In the genomic region with DNA sequence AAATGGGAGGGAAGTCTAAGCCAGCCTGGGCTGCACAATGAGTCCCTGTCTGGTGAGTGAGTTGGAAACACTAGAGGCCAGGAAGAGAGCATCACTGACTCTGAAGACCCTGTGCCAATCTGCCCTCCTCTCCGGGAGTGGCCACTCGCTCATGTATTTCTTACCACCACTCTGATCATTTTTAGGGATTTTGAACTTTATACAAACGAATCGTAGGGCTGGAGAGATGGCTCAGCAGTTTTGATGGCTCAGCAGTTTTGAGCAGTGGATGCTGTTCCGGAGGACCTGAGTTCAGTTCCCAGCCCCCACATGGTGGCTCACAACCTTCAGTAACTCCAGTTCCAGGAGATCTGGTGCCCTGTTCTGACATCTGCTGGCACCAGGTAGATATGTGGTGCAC, we compare ENCODE assay signal across 19 mouse cellular contexts. TPM values are rescaled to one million over a fixed set of nuclear protein-coding genes. Genes with fewer than 3 reads are reported as not detected.
DNase-seq lines count a peak whose midpoint lies in the region; TF ChIP-seq lines count a peak whose summit lies in the region.
"Had no signal": no experiment of that assay in that cellular context is flagged by ENCODE, and none has a peak within 500 bp of the region (broad histone marks: within the 10 kb centered on the region; RNA-seq: fewer than 3 reads in every experiment).

No protein-coding gene starts in this region.

- no peak for TF ChIP-seq CTCF in CH12.LX (conservative IDR thresholded peaks at IDR 0.05 in 1 of 2, IDR thresholded peaks at IDR 0.05 in 1 of 2; ENCODE audit: low read depth in 2 of 2, low read length in 2 of 2)

- H3K4me1 ChIP-seq in CH12.LX (ENCODE audit: control insufficient read depth in 1 of 2, insufficient read depth in 2 of 2) = peaks cover 9 to 23% of the 10 kb centered on the region in 2 experiments
- H3K4me1 ChIP-seq in ES-E14 (ENCODE audit: control insufficient read depth in 2 of 2, insufficient read depth in 2 of 2, low read length in 2 of 2, poor library complexity in 1 of 2) = peaks cover 0 to 22% of the 10 kb centered on the region in 2 experiments; a peak in 3 of 4 replicates
- peaks cover 13% of the 10 kb centered on the region for H3K4me1 ChIP-seq in embryonic facial prominence, embryonic 10.5 days

- peak; percentile 86 for DNase-seq in heart, adult 11 months
- no peak for DNase-seq in heart, postnatal 4 days
- no peak for DNase-seq in CH12.LX (ENCODE audit: extremely low read depth)
- no peak for DNase-seq in ES-E14 (ENCODE audit: low read depth, low spot score)
- DNase-seq in frontal cortex, adult 2 months (ENCODE audit: extremely low spot score in 1 of 2, low spot score in 1 of 2) = no peak
- DNase-seq in embryonic facial prominence, embryonic 10.5 days (ENCODE audit: low spot score) = no peak
- DNase-seq: adrenal gland, adult 2 months; adrenal gland, adult 8-10 months; adrenal gland, postnatal 10 days; adrenal gland, postnatal 14 days; adrenal gland, postnatal 25 days; adrenal gland, postnatal 36 days; B cell, adult 2 months; cerebellum, adult 11 months; cerebellum, adult 18-20 months; cerebellum, adult 2 months; cerebellum, adult 8-10 months had no signal

- dilution Hi-C loops in CH12.LX (cut with MboI; ENCODE audit: extremely low pct_ligation_motif_present, extremely low pct_unique_long_range_greater_than_20kb, low sequenced_read_pairs) = no loop called here

- no peak for TF ChIP-seq POLR2A in CH12.LX (IDR thresholded peaks at IDR 0.05; ENCODE audit: low read depth, low read length)

- no peak overlapping the region for H3K9ac ChIP-seq in CH12.LX (ENCODE audit: insufficient read depth, low read depth)
- H3K9ac ChIP-seq in ES-E14 (ENCODE audit: insufficient read depth, low read depth, low read length, poor library complexity, severe bottlenecking) = no peak overlapping the region

- H3K27ac ChIP-seq in CH12.LX (ENCODE audit: insufficient read depth, low read depth) = no peak overlapping the region
- H3K27ac ChIP-seq in ES-E14 (ENCODE audit: insufficient read depth, low read depth, low read length, poor library complexity, severe bottlenecking) = no peak overlapping the region
- H3K27ac ChIP-seq in embryonic facial prominence, embryonic 10.5 days (replicated peaks) = no peak overlapping the region

- no peak overlapping the region for H3K4me2 ChIP-seq in CH12.LX (ENCODE audit: insufficient read depth, low read depth, poor library complexity, severe bottlenecking)

- no peaks in the 10 kb centered on the region for H3K27me3 ChIP-seq in CH12.LX (replicated peaks)
- H3K27me3 ChIP-seq in embryonic facial prominence, embryonic 10.5 days (replicated peaks; ENCODE audit: low read depth, poor library complexity, severe bottlenecking) = no peaks in the 10 kb centered on the region
- H3K27me3 ChIP-seq: Patski had no signal

- H3K9me3 ChIP-seq in CH12.LX (replicated peaks; ENCODE audit: low read length) (no peaks in the 10 kb centered on the region), ES-E14 (ENCODE audit: control insufficient read depth, insufficient read depth, low read depth, low read length) (no peaks in the 10 kb centered on the region)
- H3K9me3 ChIP-seq in embryonic facial prominence, embryonic 10.5 days = no peaks in the 10 kb centered on the region
- H3K9me3 ChIP-seq: G1E had no signal

- TF ChIP-seq EP300 in CH12.LX (IDR thresholded peaks at IDR 0.05; ENCODE audit: low read length) = no peak

- in situ Hi-C loops in CH12.LX (cut with MboI; ENCODE audit: low pct_ligation_motif_present, low pct_unique_long_range_greater_than_20kb, low sequenced_read_pairs) = no loop called here
- in situ Hi-C loops in ES-E14 (cut with MboI; ENCODE audit: low sequenced_read_pairs in 2 of 2, unreplicated experiment in 2 of 2) = no loop called here

- 93% methylated on average over 5 of the region's 5 CpGs for WGBS in embryonic facial prominence, embryonic 10.5 days

- H3K36me3 ChIP-seq in CH12.LX (replicated peaks in 1 of 2; ENCODE audit: control insufficient read depth in 1 of 2, insufficient read depth in 1 of 2, low read length in 1 of 2) (peaks cover 35 to 64% of the 10 kb centered on the region in 2 experiments), ES-E14 (ENCODE audit: control insufficient read depth, insufficient read depth, low read length, poor library complexity, severe bottlenecking) (peaks cover 13% of the 10 kb centered on the region)
- H3K36me3 ChIP-seq in embryonic facial prominence, embryonic 10.5 days (replicated peaks) = peaks cover 77% of the 10 kb centered on the region

- peaks cover 16% of the 10 kb centered on the region for H3K79me2 ChIP-seq in CH12.LX (replicated peaks; ENCODE audit: control insufficient read depth, extremely low read depth, insufficient read depth, poor library complexity, severe bottlenecking)

- H3K4me3 ChIP-seq in CH12.LX (replicated peaks in 1 of 3; ENCODE audit: low read depth in 2 of 3, low read length in 2 of 3, poor library complexity in 1 of 3) (no peak overlapping the region), ES-E14 (ENCODE audit: insufficient read depth in 1 of 2, low read depth in 1 of 2, low read length in 2 of 2, poor library complexity in 1 of 2, severe bottlenecking in 1 of 2) (no peak overlapping the region)
- H3K4me3 ChIP-seq in embryonic facial prominence, embryonic 10.5 days = no peak overlapping the region

- no peak for TF ChIP-seq RAD21 in CH12.LX (IDR thresholded peaks at IDR 0.05; ENCODE audit: low read depth, low read length)

TF ChIP-seq in CH12.LX, 34 proteins besides CTCF, POLR2A, EP300 and RAD21:
- TF ChIP-seq HCFC1 (IDR thresholded peaks at IDR 0.05; ENCODE audit: low read depth, low read length) (no peak), CHD1 (IDR thresholded peaks at IDR 0.05; ENCODE audit: low read depth, low read length) (no peak), PAX5 (IDR thresholded peaks at IDR 0.05; ENCODE audit: low read length) (no peak), JUND (conservative IDR thresholded peaks at IDR 0.05; ENCODE audit: low read depth, low read length) (no peak), MAFK (IDR thresholded peaks at IDR 0.05; ENCODE audit: insufficient replicate concordance, low read length) (peak; percentile 70; the same call in 1 of the 2 replicates), MAX (IDR thresholded peaks at IDR 0.05; ENCODE audit: low read length) (no peak)

TF ChIP-seq in ES-E14, 5 proteins besides CTCF, POLR2A, EP300 and RAD21:
- no peak for TF ChIP-seq ZNF384 (IDR thresholded peaks at IDR 0.05; ENCODE audit: low read depth, low read length)
- TF ChIP-seq CHD2 (IDR thresholded peaks at IDR 0.05; ENCODE audit: low read depth, low read length) = no peak
- TF ChIP-seq ZC3H11A (IDR thresholded peaks at IDR 0.05; ENCODE audit: borderline replicate concordance, low read depth, low read length) = no peak
- no peak for TF ChIP-seq HCFC1 (IDR thresholded peaks at IDR 0.05; ENCODE audit: borderline replicate concordance, insufficient read depth, low read length)
- peak; percentile 88 for TF ChIP-seq MAFK (IDR thresholded peaks at IDR 0.05; ENCODE audit: insufficient read depth, low read depth, low read length)
TF ChIP-seq in ES-E14: peak in this region for 1.

RNA-seq across cellular contexts. Expression of a gene that starts 4.9 kb away (rescaled TPM):
- 10 to 100 TPM; 31.1 to 31.9 TPM for total RNA-seq in heart, postnatal 4 days (2021)
- total RNA-seq in CH12.LX (2012; rRNA removed) = 20.1 and 22.0 TPM in 2 replicates
- total RNA-seq in CH12.LX (2014; rRNA removed) = 21.6 and 24.1 TPM in 2 replicates
- 40.8 and 43.6 TPM in 2 replicates for polyA plus RNA-seq in CH12.LX (2012; ENCODE audit: insufficient read length, low read depth)
- total RNA-seq in ES-E14 (2012; rRNA removed) = 15.0 and 17.5 TPM in 2 replicates
- 42.2 TPM in 2 replicates for polyA plus RNA-seq in frontal cortex, adult 2 months (2012; rRNA removed)
- polyA plus RNA-seq in embryonic facial prominence, embryonic 10.5 days (2016; fragmentation: Nextera tagmentation; extraction: Ambion mirVana) = 44.6 and 48.5 TPM in 2 replicates

RNA-seq across cellular contexts. Expression of a gene that starts 14.1 kb away (rescaled TPM):
- 10 to 100 TPM; 53.9 to 54.3 TPM for total RNA-seq in heart, postnatal 4 days (2021)
- total RNA-seq in CH12.LX (2012; rRNA removed) = 60.0 and 72.9 TPM in 2 replicates
- 53.3 and 56.4 TPM in 2 replicates for total RNA-seq in CH12.LX (2014; rRNA removed)
- polyA plus RNA-seq in CH12.LX (2012; ENCODE audit: insufficient read length, low read depth) = 84.9 and 85.4 TPM in 2 replicates
- 63.1 and 70.1 TPM in 2 replicates for total RNA-seq in ES-E14 (2012; rRNA removed)
- polyA plus RNA-seq in frontal cortex, adult 2 months (2012; rRNA removed) = 62.8 and 64.8 TPM in 2 replicates
- polyA plus RNA-seq in embryonic facial prominence, embryonic 10.5 days (2016; fragmentation: Nextera tagmentation; extraction: Ambion mirVana) = 60.1 and 61.5 TPM in 2 replicates

RNA-seq across cellular contexts. Expression of a gene that starts 23.5 kb away (rescaled TPM):
- total RNA-seq in heart, postnatal 4 days (2021) = 10 to 100 TPM; 15.8 to 18.4 TPM
- total RNA-seq in CH12.LX (2012; rRNA removed) (26.3 and 31.9 TPM in 2 replicates), CH12.LX (2014; rRNA removed) (20.0 and 21.7 TPM in 2 replicates), ES-E14 (2012; rRNA removed) (49.6 and 99.0 TPM in 2 replicates)
- polyA plus RNA-seq in CH12.LX (2012; ENCODE audit: insufficient read length, low read depth) = 24.8 and 25.2 TPM in 2 replicates
- polyA plus RNA-seq in frontal cortex, adult 2 months (2012; rRNA removed) = 9.5 and 10.7 TPM in 2 replicates
- polyA plus RNA-seq in embryonic facial prominence, embryonic 10.5 days (2016; fragmentation: Nextera tagmentation; extraction: Ambion mirVana) = 21.3 and 22.2 TPM in 2 replicates
